Mouse (Mus musculus): ENCODE measurements around the gene Lage3.

Gene Lage3

GRCm38 (mm10) chrX:74353467-74353770 is at the start of gene Lage3:
Lage3 (minus strand) TSS chrX:74353618.
- in situ Hi-C loops (cut with MboI; ENCODE audit: unreplicated experiment in 2 of 2), result no loop called here

GRCm38 (mm10) chrX:74400136-74400535 is 46.7 kb upstream of the Lage3 start:
- in situ Hi-C loops (cut with MboI; ENCODE audit: unreplicated experiment in 2 of 2), result loop anchor here in 1 of 2 experiments (25.0 kb wide), 2 partner anchors 688 to 1388 kb away; partner anchors contain the start of genes Abcd1 and Bcap31

GRCm38 (mm10) chrX:74392535-74393443 is 39.4 kb upstream of the Lage3 start, which contains the start of the genes Fam3a and Ikbkg:
Fam3a (minus strand) TSS chrX:74393272.
Ikbkg (plus strand) TSS chrX:74393290.
- in situ Hi-C loops (cut with MboI; ENCODE audit: unreplicated experiment in 2 of 2), result loop anchor here in 1 of 2 experiments (10.0 kb wide), 1 partner anchor 428 kb away; the partner anchor contains the start of gene Hcfc1

- in situ Hi-C loops (cut with MboI; ENCODE audit: unreplicated experiment in 2 of 2), result no loop called here
Observed at GRCm38 (mm10) chrX:74388153-74388552, 34.7 kb upstream of the Lage3 start.

- in situ Hi-C loops (cut with MboI; ENCODE audit: unreplicated experiment in 2 of 2), result no loop called here
Observed at GRCm38 (mm10) chrX:74384451-74384850, 31.0 kb upstream of the Lage3 start.

- in situ Hi-C loops (cut with MboI; ENCODE audit: unreplicated experiment in 2 of 2), result loop anchor here in 1 of 2 experiments (10.0 kb wide), 1 partner anchor 118 kb away; the partner anchor contains the start of gene Emd
Observed at GRCm38 (mm10) chrX:74372888-74373549, 19.6 kb upstream of the Lage3 start, which contains the start of the genes Ubl4a and Slc10a3. Ubl4a (minus strand) TSS chrX:74373218. Slc10a3 (minus strand) TSS chrX:74373349.

GRCm38 (mm10) chrX:74368209-74368909 is 14.9 kb upstream of the Lage3 start:
- in situ Hi-C loops (cut with MboI; ENCODE audit: unreplicated experiment in 2 of 2), result no loop called here

- in situ Hi-C loops (cut with MboI; ENCODE audit: unreplicated experiment in 2 of 2), result no loop called here
Observed at GRCm38 (mm10) chrX:74367512-74367911, 14.1 kb upstream of the Lage3 start.

- in situ Hi-C loops (cut with MboI; ENCODE audit: unreplicated experiment in 2 of 2), result loop anchor here in 1 of 2 experiments (5.0 kb wide), 1 partner anchor 37 kb away; no protein-coding TSS in a partner anchor
Observed at GRCm38 (mm10) chrX:74359171-74359570, 5.8 kb upstream of the Lage3 start.

GRCm38 (mm10) chrX:74357069-74357468 is 3.7 kb upstream of the Lage3 start:
- in situ Hi-C loops (cut with MboI; ENCODE audit: unreplicated experiment in 2 of 2), result loop anchor here in 1 of 2 experiments (5.0 kb wide), 1 partner anchor 35 kb away; no protein-coding TSS in a partner anchor

GRCm38 (mm10) chrX:74352645-74353466 is 562 bp downstream of the Lage3 start:
- in situ Hi-C loops (cut with MboI; ENCODE audit: unreplicated experiment in 2 of 2), result no loop called here

GRCm38 (mm10) chrX:74330166-74330930 is 23.1 kb downstream of the Lage3 start:
- in situ Hi-C loops (cut with MboI; ENCODE audit: unreplicated experiment in 2 of 2), result no loop called here

GRCm38 (mm10) chrX:74329215-74329671 is 24.2 kb downstream of the Lage3 start:
- in situ Hi-C loops (cut with MboI; ENCODE audit: unreplicated experiment in 2 of 2), result no loop called here

GRCm38 (mm10) chrX:74328725-74329161 is 24.7 kb downstream of the Lage3 start, which contains the start of gene Plxna3:
Plxna3 (plus strand) TSS chrX:74329066.
- in situ Hi-C loops (cut with MboI; ENCODE audit: unreplicated experiment in 2 of 2), result no loop called here

GRCm38 (mm10) chrX:74312540-74313464 is 40.6 kb downstream of the Lage3 start, which contains the start of gene Fam50a:
Fam50a (plus strand) TSS chrX:74313033.
- in situ Hi-C loops (cut with MboI; ENCODE audit: unreplicated experiment in 2 of 2), result no loop called here

- in situ Hi-C loops (cut with MboI; ENCODE audit: unreplicated experiment in 2 of 2), result loop anchor here in 1 of 2 experiments (10.0 kb wide), 1 partner anchor 50 kb away; the partner anchor contains the start of gene Emd
Observed at GRCm38 (mm10) chrX:74304867-74305700, 48.3 kb downstream of the Lage3 start, which contains the start of gene Gdi1. Gdi1 (plus strand) TSS chrX:74304998.

Measured in v-Abl transformed pro-B cells (cell line).